Mouse (Mus musculus): ENCODE results near the gene Fam69a. TPM values are rescaled to one million over a fixed set of nuclear protein-coding genes. Genes with fewer than 3 reads are reported as not detected.
A peak's percentile ranks its signal among the peaks of the same experiment; 100 is the strongest.
"Not testable (repeated sequence)": the region's sequence is repeated elsewhere in the genome, so short reads cannot be mapped to it uniquely, and the experiment has no call there.

Gene Fam69a
- polyA plus RNA-seq, 1 experiment from 2014 or later = 25.5 TPM

DNA sequence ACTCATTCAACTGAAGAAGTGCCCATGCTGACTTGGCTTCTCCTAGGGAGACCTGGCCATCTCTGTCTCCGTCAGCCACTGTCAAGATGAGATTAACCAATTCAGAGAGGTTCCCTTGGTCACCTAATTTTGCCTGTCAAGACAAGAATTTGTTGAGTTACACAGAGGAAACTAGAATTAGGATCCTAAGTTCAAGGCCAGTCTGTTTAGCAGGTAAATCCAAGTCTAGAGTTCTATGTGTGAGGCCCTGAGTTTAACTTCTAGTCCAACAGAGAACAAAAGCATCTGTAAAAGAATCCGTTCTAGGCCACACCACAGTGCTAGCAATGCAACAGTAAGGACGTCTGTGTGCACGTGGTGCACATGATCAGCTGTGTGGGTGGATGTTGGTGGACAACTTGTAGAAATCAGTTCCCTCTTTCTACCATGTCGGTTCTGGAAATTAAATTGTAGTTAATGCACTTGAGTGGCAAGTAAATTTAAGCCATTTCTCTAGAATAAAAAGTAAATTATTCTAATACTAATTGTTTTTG, 76.7 kb downstream of the Fam69a start:
- no peak for ATAC-seq
- Histone ChIP-seq H3K9ac (no peak overlapping the region), H3K4me2 (no peak overlapping the region), H3K9me3 (replicated peaks) (no peaks in the 10 kb centered on the region), H3K36me3 (ENCODE audit: poor library complexity, severe bottlenecking) (peaks cover 58% of the 10 kb centered on the region), H3K4me3 (no peak overlapping the region), H3K27me3 (no peaks in the 10 kb centered on the region), H3K4me1 (no peaks in the 10 kb centered on the region), H3K27ac (no peak overlapping the region)
- 62% methylated on average over 5 of the region's 5 CpGs for WGBS

DNA sequence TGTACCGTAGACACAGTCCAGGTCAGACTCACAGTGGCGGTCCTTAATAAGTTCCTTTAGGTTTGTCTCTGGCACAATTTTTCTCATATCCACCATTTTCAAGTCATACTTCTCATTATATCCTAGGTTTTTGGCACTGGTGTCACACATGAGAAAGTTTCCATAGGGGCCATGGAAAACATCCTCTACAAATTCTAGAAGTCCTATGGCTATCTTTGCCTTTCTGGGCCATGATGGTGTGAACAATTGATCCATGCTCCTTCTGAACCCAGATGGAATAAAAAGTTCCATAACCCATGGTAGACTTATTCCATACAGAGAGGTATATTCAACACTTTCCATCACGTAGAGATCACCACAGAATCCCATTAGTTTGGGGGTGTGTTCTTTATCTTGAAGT, 77.2 kb downstream of the Fam69a start:
- H3K4me1 ChIP-seq = no peaks in the 10 kb centered on the region
- peaks cover 62% of the 10 kb centered on the region for H3K36me3 ChIP-seq (ENCODE audit: poor library complexity, severe bottlenecking)
- H3K4me2 ChIP-seq = no peak overlapping the region
- H3K27me3 ChIP-seq = no peaks in the 10 kb centered on the region
- H3K9ac ChIP-seq = no peak overlapping the region
- H3K4me3 ChIP-seq = no peak overlapping the region
- 87% methylated on average over 3 of the region's 3 CpGs for WGBS
- H3K9me3 ChIP-seq (replicated peaks) = no peaks in the 10 kb centered on the region
- ATAC-seq = no peak
- H3K27ac ChIP-seq = no peak overlapping the region

GRCm38 (mm10) chr5:107908514-107909110, 78.3 kb downstream of the Fam69a start:
- ATAC-seq = no peak
- no peak overlapping the region for H3K9ac ChIP-seq
- no peaks in the 10 kb centered on the region for H3K9me3 ChIP-seq (replicated peaks)
- WGBS = 96% methylated on average over 2 of the region's 2 CpGs
- peaks cover 72% of the 10 kb centered on the region for H3K36me3 ChIP-seq (ENCODE audit: poor library complexity, severe bottlenecking)
- H3K27ac ChIP-seq = no peak overlapping the region
- H3K4me3 ChIP-seq = no peak overlapping the region
- no peaks in the 10 kb centered on the region for H3K4me1 ChIP-seq
- H3K27me3 ChIP-seq = no peaks in the 10 kb centered on the region
- no peak overlapping the region for H3K4me2 ChIP-seq

DNA sequence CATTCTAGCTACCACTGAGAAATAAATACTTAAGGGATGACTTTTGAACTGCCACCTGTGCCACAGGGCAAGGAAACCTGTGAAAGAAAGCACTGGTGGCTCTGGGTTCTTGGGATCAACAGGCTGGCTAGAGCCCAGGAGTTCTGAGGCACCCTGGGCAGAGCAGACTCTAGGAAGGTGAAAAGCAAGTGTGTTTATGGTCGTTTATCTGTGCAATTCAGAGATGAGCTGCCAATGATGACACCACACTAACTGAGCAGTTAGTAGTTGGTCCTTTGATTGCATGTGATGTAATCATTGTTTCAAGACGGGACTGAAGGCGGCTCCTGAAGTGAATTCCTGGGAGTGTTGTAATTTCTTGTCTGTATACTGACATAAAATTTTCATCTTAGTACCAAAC, 82.6 kb downstream of the Fam69a start:
- H3K9me3 ChIP-seq (replicated peaks) = no peaks in the 10 kb centered on the region
- H3K4me2 ChIP-seq = no peak overlapping the region
- H3K27ac ChIP-seq = no peak overlapping the region
- H3K4me1 ChIP-seq = peaks cover 17% of the 10 kb centered on the region
- H3K27me3 ChIP-seq = no peaks in the 10 kb centered on the region
- no peak overlapping the region for H3K9ac ChIP-seq
- ATAC-seq = no peak
- H3K4me3 ChIP-seq = no peak overlapping the region
- H3K36me3 ChIP-seq (ENCODE audit: poor library complexity, severe bottlenecking) = peaks cover 70% of the 10 kb centered on the region
- 80% methylated on average over 3 of the region's 3 CpGs for WGBS

GRCm38 (mm10) chr5:107901014-107901615, 85.8 kb downstream of the Fam69a start:
- Histone ChIP-seq H3K27ac (peak overlapping the region; percentile 87; the same call in 1 of the 2 replicates), H3K4me3 (peak overlapping the region; percentile 98), H3K36me3 (ENCODE audit: poor library complexity, severe bottlenecking) (peaks cover 39% of the 10 kb centered on the region), H3K27me3 (no peaks in the 10 kb centered on the region; the same call in 1 of the 2 replicates), H3K4me1 (peaks cover 17% of the 10 kb centered on the region), H3K4me2 (peak overlapping the region; percentile 80), H3K9me3 (replicated peaks) (no peaks in the 10 kb centered on the region), H3K9ac (peak overlapping the region; percentile 98)
- WGBS = under 1% methylated on average over 23 of the region's 23 CpGs
- no peak for ATAC-seq

DNA sequence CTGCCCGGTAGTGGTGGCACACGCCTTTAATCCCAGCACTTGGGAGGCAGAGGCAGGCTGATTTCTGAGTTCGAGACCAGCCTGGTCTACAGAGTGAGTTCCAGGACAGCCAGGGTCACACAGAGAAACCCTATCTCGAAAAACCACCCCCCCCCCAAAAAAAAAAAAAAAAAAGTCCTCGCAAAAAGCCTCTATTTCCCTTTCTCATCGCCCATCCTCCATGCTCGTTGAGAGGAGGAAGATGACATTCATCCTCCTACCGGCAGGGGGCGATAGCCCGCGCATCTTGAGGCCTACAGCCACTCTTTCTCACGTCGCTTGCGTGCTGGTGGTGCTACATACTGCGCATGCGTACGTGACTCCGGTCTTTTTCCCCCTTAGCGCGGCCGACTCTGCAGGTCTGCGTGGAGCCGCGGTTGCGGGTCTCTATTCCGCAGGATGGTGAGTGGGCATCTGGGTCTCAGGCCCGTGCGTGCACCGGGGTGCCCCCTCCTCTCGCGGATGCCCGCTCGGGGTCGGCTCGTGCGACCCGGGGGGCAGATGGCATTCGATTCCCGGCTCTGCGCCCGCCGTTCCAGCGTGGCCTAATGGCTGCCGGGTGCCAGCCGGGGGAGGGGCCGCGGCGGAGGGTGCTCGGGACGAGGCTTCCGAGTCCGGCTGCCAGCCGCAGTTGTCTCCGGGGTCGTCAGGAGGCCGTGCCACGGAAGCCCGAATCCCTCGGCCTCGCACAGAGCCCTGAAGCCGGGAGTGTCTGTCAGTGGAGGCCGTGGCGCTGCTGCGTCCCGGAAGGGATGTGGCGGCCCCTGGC, 86.5 kb downstream of the Fam69a start, which contains the start of gene Rpl5:
TSS of gene Rpl5 (plus strand) at position 297 of the 808 bp plus-strand sequence.
- ATAC-seq = peak; percentile 98
- Histone ChIP-seq H3K27ac (peak within 1 kb of the TSS; percentile 87), H3K9me3 (replicated peaks) (no peaks in the 10 kb centered on the region), H3K27me3 (no peaks in the 10 kb centered on the region; the same call in 1 of the 2 replicates), H3K9ac (peak within 1 kb of the TSS; percentile 98), H3K4me3 (peak within 1 kb of the TSS; percentile 98), H3K36me3 (ENCODE audit: poor library complexity, severe bottlenecking) (peaks cover 32% of the 10 kb centered on the region), H3K4me2 (peak within 1 kb of the TSS; percentile 80), H3K4me1 (peaks cover 17% of the 10 kb centered on the region)
- WGBS = 4% methylated on average over 64 of the region's 66 CpGs

- Histone ChIP-seq H3K9me3 (replicated peaks) (no peaks in the 10 kb centered on the region), H3K9ac (no peak overlapping the region), H3K36me3 (ENCODE audit: poor library complexity, severe bottlenecking) (no peaks in the 10 kb centered on the region), H3K4me3 (no peak overlapping the region), H3K27ac (no peak overlapping the region), H3K4me2 (no peak overlapping the region), H3K27me3 (no peaks in the 10 kb centered on the region; the same call in 1 of the 2 replicates), H3K4me1 (peaks cover 2% of the 10 kb centered on the region; the same call in 1 of the 2 replicates)
- 67% methylated on average over 1 of the region's 1 CpGs for WGBS
- no peak for ATAC-seq
Observed at GRCm38 (mm10) chr5:107896265-107896664, 90.6 kb downstream of the Fam69a start.

GRCm38 (mm10) chr5:107894676-107895075, 92.2 kb downstream of the Fam69a start:
- ATAC-seq = no peak
- Histone ChIP-seq H3K4me3 (no peak overlapping the region), H3K9me3 (replicated peaks) (no peaks in the 10 kb centered on the region), H3K36me3 (ENCODE audit: poor library complexity, severe bottlenecking) (no peaks in the 10 kb centered on the region), H3K4me1 (0 out of 2 replicates have a peak, but pooled peaks cover 3% of the 10 kb centered on the region), H3K27me3 (no peaks in the 10 kb centered on the region; the same call in 1 of the 2 replicates), H3K27ac (no peak overlapping the region), H3K9ac (no peak overlapping the region), H3K4me2 (no peak overlapping the region)
- 77% methylated on average over 7 of the region's 7 CpGs for WGBS

DNA sequence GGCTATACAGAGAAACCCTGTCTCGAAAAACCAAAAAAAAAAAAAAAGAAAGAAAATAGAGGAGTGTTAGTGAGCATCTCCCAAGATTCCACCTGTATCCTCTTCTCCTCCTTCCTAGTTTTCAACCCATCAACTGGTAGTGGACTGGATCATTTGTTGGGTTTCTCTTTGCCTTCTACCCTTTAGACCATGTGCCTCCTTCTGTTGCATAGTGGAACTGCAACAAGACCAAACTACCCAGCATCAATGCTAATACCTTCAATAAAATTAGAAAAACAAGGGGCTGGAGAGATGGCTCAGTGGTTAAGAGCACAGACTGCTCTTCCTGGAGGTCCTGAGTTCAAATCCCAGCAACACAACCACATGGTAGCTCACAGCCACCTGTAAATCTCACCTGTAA, 95.4 kb downstream of the Fam69a start:
- ATAC-seq = not testable (repeated sequence)

GRCm38 (mm10) chr5:107889994-107890888, 96.6 kb downstream of the Fam69a start:
- Histone ChIP-seq H3K4me3 (no peak overlapping the region), H3K9me3 (replicated peaks) (no peaks in the 10 kb centered on the region), H3K4me1 (0 out of 2 replicates have a peak, but pooled peaks cover 3% of the 10 kb centered on the region), H3K4me2 (no peak overlapping the region), H3K9ac (no peak overlapping the region), H3K27me3 (no peaks in the 10 kb centered on the region), H3K36me3 (ENCODE audit: poor library complexity, severe bottlenecking) (no peaks in the 10 kb centered on the region), H3K27ac (no peak overlapping the region)
- ATAC-seq = no peak
- 66% methylated on average over 9 of the region's 9 CpGs for WGBS

More for the DNA sequence above, 95.4 kb downstream of the Fam69a start:
- H3K4me2 ChIP-seq; H3K4me3 ChIP-seq; H3K4me1 ChIP-seq; H3K9ac ChIP-seq; H3K27ac ChIP-seq; H3K9me3 ChIP-seq (replicated peaks); H3K27me3 ChIP-seq; H3K36me3 ChIP-seq (ENCODE audit: poor library complexity, severe bottlenecking): not testable (repeated sequence)
- 89% methylated on average over 1 of the region's 1 CpGs for WGBS

DNA sequence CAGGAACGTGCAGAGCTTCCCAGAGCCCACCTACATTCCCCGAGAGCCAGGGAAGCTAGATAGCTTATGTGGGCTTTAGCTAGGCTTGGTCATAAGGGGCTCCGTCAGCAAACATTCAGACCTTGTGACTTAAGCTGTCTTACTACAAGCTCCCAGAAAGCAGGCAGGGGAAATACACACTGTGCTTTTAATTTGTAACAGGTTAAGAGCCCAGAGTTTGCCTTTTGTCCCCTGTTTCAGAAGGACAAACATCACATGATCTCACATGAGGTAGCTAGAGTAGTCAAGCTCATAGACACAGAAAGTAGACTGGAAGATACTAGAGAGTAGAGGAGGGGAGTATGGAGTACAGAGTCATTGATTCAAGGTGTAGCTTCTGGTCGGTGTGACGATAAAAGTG, 106.2 kb downstream of the Fam69a start:
- WGBS = 92% methylated on average over 5 of the region's 5 CpGs
- Histone ChIP-seq H3K27me3 (no peaks in the 10 kb centered on the region), H3K36me3 (ENCODE audit: poor library complexity, severe bottlenecking) (no peaks in the 10 kb centered on the region), H3K27ac (no peak overlapping the region), H3K9ac (no peak overlapping the region), H3K4me2 (no peak overlapping the region), H3K4me1 (no peaks in the 10 kb centered on the region), H3K4me3 (no peak overlapping the region), H3K9me3 (replicated peaks) (no peaks in the 10 kb centered on the region; the same call in 1 of the 2 replicates)
- no peak for ATAC-seq
